Mouse (Mus musculus) inflammation-experienced regulatory T-cells, adult 16 weeks (primary cell): ENCODE data around the gene Cysltr2. TPM values are rescaled to one million over a fixed set of nuclear protein-coding genes. Genes with fewer than 3 reads are reported as not detected.

Experiments used
- polyA plus RNA-seq: library from polyadenylated mRNA; unstranded; fragments of 100-300 nt; shearing (Covaris generic); gene quantifications from one replicate; pipeline ENCODE4 v1.2.1, GENCODE M21; 2017

The Cysltr2 gene
- polyA plus RNA-seq: 32.2 TPM

DNA sequence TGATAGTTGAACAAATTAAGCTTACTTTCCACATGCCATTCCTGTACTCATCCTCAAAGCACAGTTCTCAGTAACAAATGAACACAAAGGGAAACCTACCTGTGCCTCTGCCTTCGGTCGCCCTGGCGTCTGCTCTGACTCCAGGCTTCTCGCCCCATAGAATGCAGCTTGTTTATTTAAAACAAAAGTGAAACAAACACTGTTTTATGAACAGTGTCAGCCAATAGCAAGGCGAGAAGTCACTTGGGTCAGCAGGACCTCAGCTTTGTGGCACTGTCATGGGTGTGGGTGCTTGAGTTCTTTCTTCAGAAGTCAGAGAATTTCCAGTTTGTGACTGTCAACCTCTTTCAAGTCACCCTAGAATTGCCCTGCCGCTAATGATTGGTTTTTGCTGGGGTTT, at the start of gene Cysltr2:
Gene Cysltr2 (minus strand): TSS at position 178 of the 400 bp plus-strand sequence.

Other genes with a start within 250 kb of the Cysltr2 start
- gene Rcbtb2, start 73.9 kb upstream of the Cysltr2 start, polyA plus RNA-seq: 83.6 TPM
- 28.0 TPM for gene Lpar6, start 188.8 kb upstream of the Cysltr2 start, polyA plus RNA-seq